Mouse (Mus musculus) thymus, adult 2 months (tissue): Measurements from ENCODE around the gene Cep135.

Experiments used
- CTCF ChIP-seq: fragments of 200-500 bp; IDR thresholded peaks from 2 replicates; pipeline ENCODE4 v1.5.1; 2012; ENCODE audit warnings: mild to moderate bottlenecking, control low read depth, low read length, moderate library complexity, borderline replicate concordance; ENCODE audit not compliant: control insufficient read depth, poor library complexity, insufficient read depth; ENCODE audit errors: extremely low read depth
- POLR2A ChIP-seq: fragments of 200-500 bp; IDR thresholded peaks from 2 replicates; pipeline ENCODE4 v1.6.1; 2012; ENCODE audit warnings: mild to moderate bottlenecking, low read length, control low read depth, moderate library complexity; ENCODE audit not compliant: control insufficient read depth, poor library complexity, insufficient read depth; ENCODE audit errors: extremely low read depth

DNA sequence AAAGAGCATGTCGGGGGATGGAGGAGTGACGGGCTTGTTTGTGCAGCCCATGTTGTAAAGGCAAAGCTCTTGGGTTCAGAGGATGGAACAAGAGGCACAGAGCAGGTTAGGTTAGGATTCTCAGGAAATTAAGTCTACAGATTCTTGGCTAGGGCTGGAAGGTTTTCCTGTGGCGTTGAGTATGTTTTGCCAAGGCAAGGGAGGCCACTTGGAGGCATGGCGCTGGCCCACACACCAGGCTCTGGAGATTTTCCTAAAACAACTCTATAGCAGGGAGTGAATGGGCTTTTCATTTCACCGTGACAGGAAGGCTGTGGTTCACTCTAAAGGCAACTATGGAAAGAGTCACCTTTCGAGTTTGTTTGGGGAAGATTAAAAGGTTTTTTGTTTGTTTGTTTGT, 100.1 kb downstream of the Cep135 start:
- TF ChIP-seq POLR2A (no peak), CTCF (no peak)
